Mouse (Mus musculus) midbrain, embryonic 15.5 days (tissue): Measurements from ENCODE around the gene Ddx42. TPM values are rescaled to one million over a fixed set of nuclear protein-coding genes. Genes with fewer than 3 reads are reported as not detected.

Source experiments
- polyA plus RNA-seq: library from polyadenylated mRNA; unstranded; fragments of >200 nt; fragmentation: Nextera tagmentation; extraction: Ambion mirVana; gene quantifications from 2 replicates; pipeline ENCODE4 v1.2.1, GENCODE M21; 2015

The Ddx42 gene
- polyA plus RNA-seq, 1 experiment from 2014 or later: 93.6 TPM

Other genes with a start within 250 kb of the Ddx42 start
- gene Ace, start 249.0 kb upstream of the Ddx42 start, polyA plus RNA-seq: 6.1 and 6.5 TPM in 2 replicates
- not detected in 2 replicates for gene Ace3, start 222.3 kb upstream of the Ddx42 start, polyA plus RNA-seq
- gene Kcnh6, start 208.8 kb upstream of the Ddx42 start, polyA plus RNA-seq: 1.7 and 2.0 TPM in 2 replicates
- gene Dcaf7, start 180.1 kb upstream of the Ddx42 start, polyA plus RNA-seq: 165 and 174 TPM in 2 replicates
- 7.1 and 7.7 TPM in 2 replicates for gene Taco1, start 150.9 kb upstream of the Ddx42 start, polyA plus RNA-seq
- gene Map3k3, start 132.3 kb upstream of the Ddx42 start, polyA plus RNA-seq: 13.7 and 14.9 TPM in 2 replicates
- 0.72 TPM in 1 of 2 replicates, not detected in the other for gene Gm10840, start 56.1 kb upstream of the Ddx42 start, polyA plus RNA-seq
- 167 and 179 TPM in 2 replicates for gene Limd2, start 56.1 kb upstream of the Ddx42 start, polyA plus RNA-seq
- gene Strada, start 14.8 kb upstream of the Ddx42 start, polyA plus RNA-seq: 28.1 and 29.1 TPM in 2 replicates
- gene Ccdc47, start 582 bp upstream of the Ddx42 start, polyA plus RNA-seq: 109 and 111 TPM in 2 replicates
- 33.0 and 34.1 TPM in 2 replicates for gene Ftsj3, start 39.2 kb downstream of the Ddx42 start, polyA plus RNA-seq
- gene Psmc5, start 39.2 kb downstream of the Ddx42 start, polyA plus RNA-seq: 297 and 300 TPM in 2 replicates
- 10.9 and 11.5 TPM in 2 replicates for gene Smarcd2, start 56.0 kb downstream of the Ddx42 start, polyA plus RNA-seq
- gene Tcam1, start 59.7 kb downstream of the Ddx42 start, polyA plus RNA-seq: 0.12 and 0.20 TPM in 2 replicates
- gene Gh, start 84.9 kb downstream of the Ddx42 start, polyA plus RNA-seq: not detected in 2 replicates
- 1.1 and 1.4 TPM in 2 replicates for gene Cd79b, start 97.8 kb downstream of the Ddx42 start, polyA plus RNA-seq
- gene Scn4a, start 136.4 kb downstream of the Ddx42 start, polyA plus RNA-seq: not detected in 2 replicates
- gene Prr29, start 148.5 kb downstream of the Ddx42 start, polyA plus RNA-seq: not detected in 2 replicates
- 18.2 and 19.1 TPM in 2 replicates for gene Icam2, start 171.1 kb downstream of the Ddx42 start, polyA plus RNA-seq